Mouse (Mus musculus): Measurements from ENCODE around the gene Topors.

Gene Topors

DNA sequence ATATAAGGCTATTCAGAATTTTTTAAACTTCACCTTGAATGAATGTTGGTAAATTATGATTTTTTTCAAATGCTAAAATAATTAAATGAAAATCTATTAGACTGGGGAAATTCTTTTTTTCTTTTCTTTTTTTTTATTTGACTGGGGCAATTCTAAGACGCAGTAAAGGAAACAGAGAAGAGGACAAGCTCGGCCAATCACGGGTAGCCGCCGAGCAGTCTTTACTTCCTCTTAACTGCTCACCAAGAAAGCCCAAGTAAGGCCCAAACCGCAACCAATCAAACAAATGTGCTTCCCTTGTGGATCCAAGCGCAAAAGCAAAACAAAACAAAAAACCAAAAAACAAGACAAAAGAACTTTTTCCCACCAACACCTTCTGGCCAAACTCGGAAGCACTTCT lies 25.6 kb downstream of the Topors start:
- no peak for DNase-seq

DNA sequence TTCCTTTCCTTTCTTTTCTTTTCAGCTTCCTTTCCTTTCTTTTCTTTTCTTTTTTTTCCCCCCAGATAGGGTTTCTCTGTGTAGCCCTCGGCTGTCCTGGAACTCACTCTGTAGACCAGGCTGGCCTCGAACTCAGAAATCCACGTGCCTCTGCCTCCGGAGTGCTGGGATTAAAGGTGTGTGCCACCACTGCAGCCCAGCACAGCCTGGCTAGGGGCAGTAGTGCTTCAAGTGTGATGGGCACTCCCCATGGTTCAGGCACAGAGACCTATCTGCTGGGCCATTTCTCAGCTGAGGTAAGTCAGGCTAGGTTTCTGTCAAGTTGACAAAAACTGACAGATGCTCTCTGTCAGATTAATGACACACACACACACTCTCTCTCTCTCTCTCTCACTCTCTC lies 26.6 kb downstream of the Topors start:
- DNase-seq, result no peak

DNA sequence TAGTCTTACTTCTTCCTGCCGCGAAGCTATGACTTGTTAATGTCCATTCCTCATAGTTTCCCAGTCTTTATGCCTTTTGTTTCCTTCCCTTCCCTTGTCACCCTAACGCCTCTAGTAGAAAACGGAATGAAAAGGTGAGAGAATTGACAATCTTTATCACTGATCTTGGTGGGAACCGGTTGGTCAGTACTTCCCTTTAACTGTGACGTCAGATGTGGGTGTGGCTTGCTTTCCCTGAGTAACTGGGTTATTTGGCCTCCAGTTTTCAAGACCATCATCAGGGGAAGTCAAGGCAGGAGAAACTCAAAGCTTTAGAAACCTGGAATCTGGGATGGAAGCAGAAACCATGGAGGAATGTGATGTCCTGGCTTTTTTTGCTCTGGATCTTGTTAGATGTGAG lies 27.7 kb downstream of the Topors start:
- no peak for DNase-seq

DNA sequence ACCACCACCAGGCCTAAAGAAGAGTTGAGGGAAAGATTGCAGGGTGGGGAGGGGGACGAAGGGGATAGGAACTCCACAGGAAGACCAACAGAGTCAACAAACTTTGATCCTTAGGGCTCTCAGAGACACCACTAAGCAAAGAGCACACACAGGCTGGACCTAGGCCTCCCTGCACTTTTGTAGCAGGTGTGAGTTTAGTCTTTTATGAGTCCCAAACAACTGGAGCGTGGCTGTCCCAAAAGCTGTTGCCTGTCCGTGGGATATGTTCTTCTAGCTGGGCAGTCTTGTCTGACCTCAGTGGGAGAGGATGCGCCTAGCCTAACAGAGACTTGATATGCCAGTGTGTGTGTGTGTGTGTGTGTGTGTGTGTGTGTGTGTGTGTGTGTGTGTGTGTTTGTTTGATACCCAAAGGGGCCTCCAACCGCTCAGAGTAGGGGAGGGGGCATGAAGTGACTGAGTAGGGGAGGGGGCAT lies 29.3 kb downstream of the Topors start:
- DNase-seq, result no peak

DNA sequence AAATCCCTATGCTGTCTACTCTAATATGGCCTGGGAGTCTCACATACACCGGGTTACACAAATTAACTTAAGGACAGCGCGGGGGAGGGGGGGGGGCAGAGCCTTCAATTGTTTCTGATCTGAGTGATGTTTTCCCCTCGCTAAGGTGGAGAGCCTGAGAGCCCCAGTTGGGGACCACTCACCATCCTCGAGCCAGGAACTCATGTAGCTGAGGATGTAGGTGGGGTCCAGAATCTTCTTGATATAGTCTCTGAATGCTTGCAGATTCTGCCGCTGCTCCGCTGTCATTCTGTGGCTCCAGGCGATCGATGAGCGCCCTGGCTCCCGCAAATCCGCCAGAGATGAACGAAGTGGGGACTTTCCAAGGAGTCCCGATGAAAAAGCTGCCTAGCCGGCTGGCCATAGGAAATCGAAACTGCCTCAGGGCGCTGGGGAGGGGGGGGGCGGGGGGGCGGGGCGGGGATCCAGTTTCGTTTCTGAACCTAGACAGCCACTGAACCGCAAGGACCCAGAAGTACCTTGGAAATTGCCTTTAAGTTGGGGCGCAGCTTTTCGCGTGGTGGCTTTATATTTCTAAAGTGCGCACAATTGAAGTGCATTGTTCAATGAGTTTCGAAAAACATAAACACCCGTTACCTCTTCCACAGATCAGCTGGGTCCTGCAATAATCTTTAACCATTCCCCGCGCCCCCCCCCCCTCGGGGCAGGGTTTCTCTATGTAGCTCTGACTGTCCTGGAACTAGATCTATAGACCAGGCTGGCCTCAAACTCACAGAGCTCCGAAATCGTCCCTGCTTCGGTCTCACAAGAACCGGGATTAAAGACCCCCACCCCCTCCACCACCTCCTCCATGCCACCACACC lies 30.0 kb downstream of the Topors start, which contains the start of gene Ddx58:
TSS of gene Ddx58 (minus strand) at position 420 of the 863 bp plus-strand sequence.
- DNase-seq, result peak; percentile 43 to 47

DNA sequence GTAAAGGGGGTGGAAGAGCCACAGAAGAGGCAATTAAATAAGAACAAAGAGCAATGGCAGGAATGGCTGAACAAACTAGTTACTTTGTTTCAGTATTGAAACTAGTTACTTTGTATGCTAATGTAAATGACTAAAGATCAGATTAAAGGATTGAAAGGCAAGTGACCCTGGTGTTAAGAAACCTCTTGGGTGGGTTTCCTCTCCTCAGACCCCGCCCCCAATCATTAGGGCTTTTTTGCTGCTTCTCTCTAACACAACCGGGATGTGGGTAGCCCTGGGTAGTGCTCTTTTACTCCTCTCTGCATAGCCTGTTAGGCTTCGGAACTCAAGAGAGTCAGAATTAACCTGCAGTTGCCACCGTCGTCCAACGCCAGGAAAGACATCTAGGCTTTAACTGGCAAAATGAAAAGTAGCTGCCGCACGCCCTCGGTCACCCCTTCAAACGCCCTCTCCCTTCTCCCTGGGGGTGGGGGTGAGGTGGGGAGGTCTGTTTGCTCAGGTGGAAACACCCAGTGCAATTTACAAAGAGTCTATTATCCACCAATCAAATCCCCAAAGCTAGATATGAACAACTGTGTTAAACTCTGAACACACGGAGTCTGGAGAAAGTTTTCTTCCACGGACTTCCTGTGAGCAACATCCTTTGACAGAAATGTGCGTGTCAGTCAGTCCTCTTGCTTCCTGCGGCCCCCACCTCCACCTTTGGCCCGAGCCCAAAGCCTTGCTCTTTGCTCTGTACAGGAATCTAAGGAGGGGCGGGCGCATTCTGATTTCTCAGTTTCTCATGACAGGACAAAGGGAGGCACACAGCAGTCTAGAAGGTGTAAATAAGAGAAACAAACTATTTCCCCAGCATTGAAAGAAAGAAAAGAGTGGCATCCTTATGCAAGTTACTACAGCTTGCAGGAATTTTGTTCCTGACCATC lies 30.9 kb downstream of the Topors start:
- DNase-seq, result peak; percentile 76 to 81

DNA sequence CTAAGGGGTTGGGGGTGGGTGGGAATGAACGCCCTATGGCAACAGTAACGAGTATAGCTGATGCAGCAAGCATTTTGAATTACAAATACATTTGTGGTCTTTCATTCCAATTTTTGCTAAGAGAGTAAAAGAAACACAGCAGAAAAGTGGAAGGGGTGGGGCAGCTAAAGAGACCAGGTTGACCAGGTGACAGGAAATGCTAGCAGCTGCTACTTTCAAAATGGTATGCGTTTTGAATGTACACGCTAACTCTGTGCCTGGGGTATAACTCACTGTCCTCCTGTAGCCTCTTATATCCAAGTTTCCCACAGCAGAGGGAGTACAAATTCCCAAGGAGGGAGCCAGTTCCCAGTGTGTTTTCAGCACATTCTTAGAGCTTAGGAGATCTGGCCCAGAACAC lies 32.8 kb downstream of the Topors start:
- DNase-seq, result no peak

DNA sequence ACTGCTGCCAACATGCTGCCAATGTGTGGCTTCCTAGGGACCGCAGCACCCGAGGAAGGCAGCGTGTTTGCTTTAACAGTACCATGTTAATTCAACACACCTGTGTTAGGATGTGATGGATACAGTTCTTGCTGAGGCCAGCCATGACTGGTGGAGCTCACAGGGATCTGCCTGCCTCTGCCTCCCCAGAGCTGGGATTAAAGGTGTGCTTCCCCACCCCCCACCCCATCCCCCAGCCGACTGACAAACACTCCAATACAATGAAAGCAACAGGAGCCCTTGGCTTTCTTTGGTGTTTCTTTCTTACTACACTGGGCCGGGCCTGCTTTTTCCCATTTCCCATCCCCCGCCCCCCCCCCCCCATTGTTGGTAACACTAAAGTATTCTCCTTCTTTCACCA lies 35.4 kb downstream of the Topors start:
- DNase-seq, result no peak

- DNase-seq, result no peak
These were observed 36.5 kb downstream of the Topors start for GRCm38 (mm10) chr4:40233062-40233664.

DNA sequence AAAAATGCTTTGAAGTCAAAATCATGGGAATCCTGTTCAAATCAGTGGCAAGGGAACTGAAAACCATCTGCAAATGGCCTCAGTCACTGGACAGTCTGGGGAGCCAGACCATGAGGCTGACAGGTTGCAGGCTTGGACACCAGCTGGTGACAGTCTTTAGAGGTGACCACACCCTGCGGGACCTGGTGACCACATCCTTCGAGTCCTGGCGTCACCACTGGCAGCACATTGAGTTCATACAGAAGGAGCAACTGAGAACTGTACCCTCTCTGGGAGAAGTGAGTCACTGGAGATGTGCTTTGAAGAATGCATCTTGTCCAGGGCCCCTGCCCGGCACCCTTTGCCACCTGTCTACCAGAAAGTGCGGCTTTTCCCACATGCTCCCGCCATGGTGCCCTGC lies 39.9 kb downstream of the Topors start:
- DNase-seq, result no peak

GRCm38 (mm10) chr4:40227886-40228285 lies 41.8 kb downstream of the Topors start:
- DNase-seq, result no peak

DNA sequence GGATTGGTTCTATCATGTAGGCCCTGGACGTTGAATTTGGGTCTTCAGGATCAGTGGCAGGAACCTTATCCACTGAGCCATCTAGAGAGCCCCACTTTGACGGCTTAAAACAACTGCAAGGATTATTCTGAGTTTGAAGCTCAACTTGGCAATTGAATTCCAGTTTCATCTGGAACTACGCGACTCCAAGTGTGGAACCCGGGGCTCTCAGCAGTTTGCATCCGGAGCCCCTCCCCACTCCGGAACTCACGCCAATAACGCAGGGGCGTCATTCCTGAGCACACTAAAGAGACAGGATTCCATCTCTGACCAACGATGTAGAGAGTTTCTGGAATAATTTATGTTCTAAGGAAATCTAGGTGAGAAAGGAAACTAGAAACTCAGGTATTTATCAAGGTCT lies 42.5 kb downstream of the Topors start:
- no peak for DNase-seq

DNA sequence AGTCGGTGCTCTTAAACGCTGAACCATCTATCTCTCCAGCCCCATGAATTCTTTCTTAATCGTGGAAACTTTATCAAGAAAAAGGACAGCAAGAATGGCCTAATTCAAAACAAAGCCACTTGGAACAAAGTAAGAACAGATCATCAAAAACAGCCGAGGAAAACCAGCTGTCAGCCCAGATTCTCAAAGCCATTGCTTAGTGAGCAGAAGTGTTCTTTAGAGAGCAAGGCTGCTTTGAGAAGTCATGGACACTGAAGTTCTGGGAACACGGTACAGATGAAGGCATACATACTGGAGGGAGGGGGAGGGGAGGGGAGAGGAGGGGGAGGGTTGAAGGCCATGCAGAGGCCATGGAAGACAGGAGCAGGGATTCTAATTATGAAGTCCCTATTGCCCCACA lies 43.6 kb downstream of the Topors start:
- DNase-seq, result no peak

GRCm38 (mm10) chr4:40221876-40222585 lies 47.6 kb downstream of the Topors start:
- DNase-seq, result no peak

- no peak for DNase-seq
These were observed 48.5 kb downstream of the Topors start for GRCm38 (mm10) chr4:40221004-40221760.

DNA sequence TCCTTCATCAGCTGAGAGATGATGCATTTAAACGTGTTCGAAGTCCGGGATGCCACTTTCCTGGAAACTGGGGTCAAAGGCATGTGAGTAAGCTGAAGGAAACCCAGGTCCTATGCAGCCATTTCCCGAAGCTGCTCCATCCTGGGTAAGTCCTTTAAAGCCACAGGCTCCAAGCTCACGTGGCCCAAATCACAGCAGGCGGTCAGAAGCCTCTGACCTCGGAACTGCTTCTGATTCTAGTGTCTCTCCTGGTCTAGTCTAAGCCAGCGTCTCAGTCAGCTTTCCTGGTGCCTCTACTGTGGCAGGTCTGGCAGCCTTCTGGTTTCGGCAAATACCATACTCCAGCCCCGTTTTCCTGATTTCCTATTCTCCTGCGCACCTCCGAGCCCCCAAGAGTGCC lies 49.2 kb downstream of the Topors start:
- DNase-seq, result no peak

DNA sequence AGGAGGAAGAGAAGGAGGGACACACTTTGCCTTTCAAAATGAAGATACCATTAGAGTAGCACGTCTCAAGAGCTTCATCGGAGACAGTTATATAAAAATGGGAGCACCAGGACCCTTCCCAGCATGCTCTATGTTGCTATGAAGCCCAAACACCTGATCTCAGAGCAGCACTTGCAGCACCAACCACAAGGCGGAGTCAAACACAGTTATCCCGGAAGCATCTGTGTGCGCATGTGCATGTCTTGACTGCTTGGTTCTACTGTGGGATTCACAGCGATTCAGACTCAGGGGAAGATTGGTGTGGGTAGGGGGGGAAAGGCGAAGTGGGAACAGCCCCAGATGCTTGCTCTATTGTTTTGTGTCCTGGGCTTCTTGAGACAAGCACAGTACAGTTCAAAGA lies 51.3 kb downstream of the Topors start:
- peak; percentile 42 to 56 for DNase-seq

GRCm38 (mm10) chr4:40217910-40218309 lies 51.7 kb downstream of the Topors start:
- no peak for DNase-seq

- DNase-seq, result no peak
These were observed 57.5 kb downstream of the Topors start for GRCm38 (mm10) chr4:40212177-40212576.
